Mouse (Mus musculus): ENCODE measurements around the gene 4930507D05Rik. TPM values are rescaled to one million over a fixed set of nuclear protein-coding genes. Genes with fewer than 3 reads are reported as not detected.
A peak's percentile ranks its signal among the peaks of the same experiment; 100 is the strongest.

Gene 4930507D05Rik
- polyA plus RNA-seq (2016; fragmentation: Nextera tagmentation; extraction: Ambion mirVana) = 0.63 and 0.69 TPM in 2 replicates

- Histone ChIP-seq H3K4me2 (peak within 1 kb of the TSS; percentile 77), H3K4me3 (peak within 1 kb of the TSS; percentile 98), H3K27me3 (replicated peaks) (no peaks in the 10 kb centered on the region), H3K9me3 (replicated peaks) (no peaks in the 10 kb centered on the region), H3K9ac (peak within 1 kb of the TSS; percentile 93), H3K36me3 (peaks cover 30% of the 10 kb centered on the region), H3K4me1 (replicated peaks) (peaks cover 12% of the 10 kb centered on the region), H3K27ac (ENCODE audit: poor library complexity, severe bottlenecking) (peak within 1 kb of the TSS; percentile 91)
- under 1% methylated on average over 73 of the region's 73 CpGs for WGBS
- ATAC-seq (ENCODE audit: insufficient number of reproducible peaks, low FRiP score) = peak; percentile 88
These were observed at the start of gene 4930507D05Rik, which contains the start of gene Supv3l1 for GRCm38 (mm10) chr10:62449364-62450279. 4930507D05Rik (plus strand) TSS chr10:62449489. Supv3l1 (minus strand) TSS chr10:62449738.

GRCm38 (mm10) chr10:62401641-62402111 lies 47.6 kb upstream of the 4930507D05Rik start:
- no peaks in the 10 kb centered on the region for H3K36me3 ChIP-seq
- no peak overlapping the region for H3K9ac ChIP-seq
- no peak for ATAC-seq (ENCODE audit: insufficient number of reproducible peaks, low FRiP score)
- no peak overlapping the region for H3K27ac ChIP-seq (ENCODE audit: poor library complexity, severe bottlenecking)
- no peaks in the 10 kb centered on the region for H3K4me1 ChIP-seq (replicated peaks)
- H3K4me3 ChIP-seq = no peak overlapping the region
- no peak overlapping the region for H3K4me2 ChIP-seq
- 81% methylated on average over 19 of the region's 19 CpGs for WGBS
- peaks cover 5% of the 10 kb centered on the region; the same call in 1 of the 2 replicates for H3K27me3 ChIP-seq (replicated peaks)
- no peaks in the 10 kb centered on the region for H3K9me3 ChIP-seq (replicated peaks)

GRCm38 (mm10) chr10:62404901-62405300 lies 44.4 kb upstream of the 4930507D05Rik start:
- peaks cover 18% of the 10 kb centered on the region for H3K27me3 ChIP-seq (replicated peaks)
- ATAC-seq (ENCODE audit: insufficient number of reproducible peaks, low FRiP score) = no peak
- H3K9me3 ChIP-seq (replicated peaks) = no peaks in the 10 kb centered on the region
- H3K27ac ChIP-seq (ENCODE audit: poor library complexity, severe bottlenecking) = no peak overlapping the region
- no peak overlapping the region for H3K9ac ChIP-seq
- WGBS = 50% methylated on average over 14 of the region's 14 CpGs
- peak overlapping the region; percentile 31 for H3K4me2 ChIP-seq
- H3K4me1 ChIP-seq (replicated peaks) = no peaks in the 10 kb centered on the region
- H3K36me3 ChIP-seq = no peaks in the 10 kb centered on the region
- H3K4me3 ChIP-seq = no peak overlapping the region

DNA sequence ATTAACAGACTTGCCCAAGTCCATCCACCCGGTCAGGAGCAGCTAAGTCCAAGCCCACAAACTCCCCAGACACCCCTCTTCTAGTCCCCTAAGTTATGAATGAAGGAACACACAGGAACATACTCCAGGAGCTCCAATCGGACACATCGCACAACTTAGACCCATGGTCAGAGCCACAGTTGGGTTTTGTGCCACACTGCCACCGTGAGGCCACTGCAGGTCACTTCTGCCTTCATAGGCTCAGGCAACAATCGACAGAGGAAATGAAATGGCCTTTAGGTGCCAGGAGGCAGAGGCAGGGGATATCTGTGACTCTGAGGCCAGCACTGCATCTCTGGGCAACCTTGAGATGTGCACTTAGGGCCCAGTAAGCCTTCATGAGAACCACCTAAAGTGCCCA lies 38.3 kb upstream of the 4930507D05Rik start:
- Histone ChIP-seq H3K4me2 (no peak overlapping the region), H3K4me1 (replicated peaks) (peaks cover 25% of the 10 kb centered on the region), H3K4me3 (no peak overlapping the region), H3K36me3 (no peaks in the 10 kb centered on the region), H3K27ac (ENCODE audit: poor library complexity, severe bottlenecking) (no peak overlapping the region), H3K27me3 (replicated peaks) (peaks cover 14% of the 10 kb centered on the region), H3K9me3 (replicated peaks) (no peaks in the 10 kb centered on the region), H3K9ac (no peak overlapping the region)
- ATAC-seq (ENCODE audit: insufficient number of reproducible peaks, low FRiP score) = no peak
- 8% methylated on average over 5 of the region's 5 CpGs for WGBS

DNA sequence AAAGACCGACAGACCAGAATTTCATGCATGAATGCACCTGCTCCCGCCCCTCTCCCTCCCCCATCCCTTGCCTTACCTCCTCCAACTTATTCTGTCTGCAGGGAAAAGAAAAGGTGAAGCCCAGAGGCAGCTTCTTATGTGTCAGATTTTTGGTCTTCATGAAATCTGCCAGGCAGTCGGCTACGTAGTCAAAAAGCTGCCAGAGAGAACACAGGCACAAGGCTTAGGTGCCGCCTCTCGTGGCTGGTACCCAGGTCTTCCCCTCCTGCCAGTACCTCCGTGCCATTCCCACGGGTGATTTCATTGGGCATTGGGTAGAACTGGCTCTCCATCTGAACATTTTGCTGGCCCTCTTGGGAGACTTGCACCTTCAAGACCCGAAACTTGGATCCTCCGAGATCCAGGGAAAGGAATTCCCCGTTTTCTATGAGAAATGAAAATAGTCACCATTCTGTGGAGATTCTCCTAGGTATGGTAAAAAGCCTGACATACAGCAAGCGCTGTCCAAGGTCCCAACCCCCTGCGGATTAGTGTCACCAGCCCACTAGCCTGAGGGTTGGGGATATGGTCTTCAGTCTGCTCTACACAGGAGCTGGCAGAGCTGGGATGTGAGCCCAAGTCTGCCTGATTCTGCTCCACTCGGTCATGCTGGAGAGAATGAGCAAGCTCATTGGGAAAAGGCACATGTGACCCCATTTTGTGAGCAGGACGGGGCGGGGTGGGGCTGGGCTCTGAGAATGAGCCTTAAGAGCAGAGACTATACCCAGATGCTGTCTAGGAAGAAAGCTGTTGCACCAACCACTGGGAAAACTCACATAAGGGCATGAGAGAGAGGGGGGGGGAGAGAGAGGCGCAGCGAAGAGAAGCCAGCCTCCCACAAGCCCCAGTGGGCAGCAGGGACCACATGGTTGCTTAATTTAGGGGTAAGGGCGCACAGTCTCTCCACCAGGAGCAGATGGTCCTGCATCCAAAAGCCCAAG lies 37.6 kb upstream of the 4930507D05Rik start:
- Histone ChIP-seq H3K4me1 (replicated peaks) (peaks cover 25% of the 10 kb centered on the region), H3K4me3 (no peak overlapping the region), H3K4me2 (no peak overlapping the region), H3K27ac (ENCODE audit: poor library complexity, severe bottlenecking) (no peak overlapping the region), H3K36me3 (no peaks in the 10 kb centered on the region), H3K9ac (no peak overlapping the region), H3K27me3 (replicated peaks) (peaks cover 13% of the 10 kb centered on the region), H3K9me3 (replicated peaks) (no peaks in the 10 kb centered on the region)
- ATAC-seq (ENCODE audit: insufficient number of reproducible peaks, low FRiP score) = no peak
- WGBS = 65% methylated on average over 19 of the region's 19 CpGs

- ATAC-seq (ENCODE audit: insufficient number of reproducible peaks, low FRiP score) = peak; percentile 20; the same call in 1 of the 2 replicates
- Histone ChIP-seq H3K4me2 (no peak overlapping the region), H3K27ac (ENCODE audit: poor library complexity, severe bottlenecking) (peak overlapping the region; percentile 42; the same call in 1 of the 2 replicates), H3K9ac (no peak overlapping the region), H3K27me3 (replicated peaks) (0 out of 2 replicates have a peak, but pooled peaks cover 2% of the 10 kb centered on the region), H3K9me3 (replicated peaks) (no peaks in the 10 kb centered on the region), H3K4me3 (no peak overlapping the region), H3K4me1 (replicated peaks) (peaks cover 25% of the 10 kb centered on the region), H3K36me3 (no peaks in the 10 kb centered on the region)
- WGBS = 3% methylated on average over 8 of the region's 8 CpGs
These were observed 36.2 kb upstream of the 4930507D05Rik start for GRCm38 (mm10) chr10:62412906-62413605.

DNA sequence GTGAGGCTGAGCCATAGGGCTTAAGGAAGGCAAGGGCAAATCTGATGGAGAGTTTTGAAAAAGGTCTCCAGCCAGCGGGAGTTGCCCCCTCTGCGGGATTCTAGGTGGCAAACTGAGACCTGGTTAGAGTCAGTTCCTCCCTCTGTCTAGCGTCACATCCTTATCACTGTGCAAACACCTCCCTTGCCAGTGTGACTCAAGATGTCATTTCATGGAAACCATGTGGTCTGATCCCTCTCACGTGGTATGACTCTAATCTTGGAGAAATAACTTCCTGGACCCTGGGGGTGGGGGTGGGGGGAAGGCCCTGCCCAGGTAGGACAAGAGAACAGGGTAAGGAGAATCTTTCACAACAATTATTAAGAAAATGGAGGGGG lies 35.7 kb upstream of the 4930507D05Rik start:
- no peaks in the 10 kb centered on the region for H3K27me3 ChIP-seq (replicated peaks)
- no peak overlapping the region for H3K4me2 ChIP-seq
- H3K9ac ChIP-seq = no peak overlapping the region
- peaks cover 25% of the 10 kb centered on the region for H3K4me1 ChIP-seq (replicated peaks)
- peak; percentile 69 for ATAC-seq (ENCODE audit: insufficient number of reproducible peaks, low FRiP score)
- 1% methylated on average over 4 of the region's 4 CpGs for WGBS
- H3K27ac ChIP-seq (ENCODE audit: poor library complexity, severe bottlenecking) = 0 out of 2 replicates have a peak overlapping the region, but pooled peaks have one; percentile 42
- H3K4me3 ChIP-seq = no peak overlapping the region
- H3K9me3 ChIP-seq (replicated peaks) = no peaks in the 10 kb centered on the region
- no peaks in the 10 kb centered on the region for H3K36me3 ChIP-seq

DNA sequence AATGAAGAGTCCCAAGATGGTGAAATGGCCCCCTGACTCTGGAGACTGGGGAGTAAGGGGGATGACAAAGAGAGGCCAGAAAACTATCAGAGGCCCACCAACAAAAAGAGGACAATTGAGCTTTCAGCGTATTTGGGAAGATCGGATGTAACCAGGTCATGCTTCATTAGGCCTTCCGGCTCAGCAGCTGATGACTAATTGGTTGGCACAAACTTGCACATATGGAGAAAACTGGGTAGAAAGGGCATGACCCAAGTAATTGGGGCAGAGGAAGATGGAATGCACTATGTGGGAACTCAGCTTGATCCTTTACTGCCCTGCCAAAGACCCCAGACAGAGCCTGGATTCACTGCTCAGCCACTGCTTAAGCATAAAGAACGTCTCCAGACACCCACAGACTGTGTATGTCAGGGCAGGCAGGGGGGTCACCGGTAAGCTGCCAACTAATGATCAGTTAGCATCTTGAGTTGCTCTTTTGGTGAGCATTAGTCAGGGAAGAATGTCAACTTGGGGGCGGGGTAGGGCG lies 30.4 kb upstream of the 4930507D05Rik start:
- Histone ChIP-seq H3K27me3 (replicated peaks) (no peaks in the 10 kb centered on the region), H3K36me3 (no peaks in the 10 kb centered on the region), H3K4me2 (no peak overlapping the region), H3K4me3 (no peak overlapping the region), H3K9ac (no peak overlapping the region), H3K27ac (ENCODE audit: poor library complexity, severe bottlenecking) (no peak overlapping the region), H3K9me3 (replicated peaks) (no peaks in the 10 kb centered on the region), H3K4me1 (replicated peaks) (peaks cover 19% of the 10 kb centered on the region)
- no peak for ATAC-seq (ENCODE audit: insufficient number of reproducible peaks, low FRiP score)
- WGBS = 76% methylated on average over 7 of the region's 7 CpGs

DNA sequence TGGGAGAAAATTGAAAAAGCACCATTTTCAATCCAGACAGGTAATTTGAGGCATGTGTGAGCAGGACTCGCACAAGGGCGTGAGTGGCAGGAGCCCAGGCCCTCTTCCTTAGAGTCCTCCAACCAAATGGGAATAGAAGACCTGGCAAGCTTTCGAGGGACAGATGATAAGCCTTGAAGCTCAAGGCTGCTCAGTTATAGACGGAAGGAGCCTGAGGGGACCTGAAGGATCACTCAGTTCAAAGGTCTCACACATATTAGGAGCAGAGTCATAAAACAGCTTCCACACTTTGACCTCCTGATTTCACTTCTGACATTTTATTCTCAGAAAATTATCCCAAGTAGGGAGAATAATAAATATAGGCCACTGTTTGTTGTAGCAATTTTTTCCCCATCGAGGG lies 29.9 kb upstream of the 4930507D05Rik start:
- Histone ChIP-seq H3K27me3 (replicated peaks) (no peaks in the 10 kb centered on the region), H3K27ac (ENCODE audit: poor library complexity, severe bottlenecking) (no peak overlapping the region), H3K4me3 (no peak overlapping the region), H3K4me1 (replicated peaks) (peaks cover 17% of the 10 kb centered on the region), H3K9ac (no peak overlapping the region), H3K36me3 (no peaks in the 10 kb centered on the region), H3K4me2 (no peak overlapping the region), H3K9me3 (replicated peaks) (no peaks in the 10 kb centered on the region)
- 77% methylated on average over 5 of the region's 5 CpGs for WGBS
- ATAC-seq (ENCODE audit: insufficient number of reproducible peaks, low FRiP score) = no peak

GRCm38 (mm10) chr10:62420399-62420798 lies 28.9 kb upstream of the 4930507D05Rik start:
- Histone ChIP-seq H3K4me1 (replicated peaks) (peaks cover 19% of the 10 kb centered on the region), H3K27ac (ENCODE audit: poor library complexity, severe bottlenecking) (peak overlapping the region; percentile 56; the same call in 1 of the 2 replicates), H3K27me3 (replicated peaks) (no peaks in the 10 kb centered on the region), H3K9ac (no peak overlapping the region), H3K4me3 (no peak overlapping the region), H3K4me2 (no peak overlapping the region), H3K9me3 (replicated peaks) (no peaks in the 10 kb centered on the region), H3K36me3 (no peaks in the 10 kb centered on the region)
- WGBS = 57% methylated on average over 6 of the region's 6 CpGs
- ATAC-seq (ENCODE audit: insufficient number of reproducible peaks, low FRiP score) = no peak
